Mouse (Mus musculus) B cell, adult 62 days (primary cell): ENCODE data around the gene Malsu1. TPM values are rescaled to one million over a fixed set of nuclear protein-coding genes. Genes with fewer than 3 reads are reported as not detected.

Source experiments
- total RNA-seq: library from RNA; stranded (reverse); gene quantifications from 4 replicates; pipeline ENCODE4 v1.2.4, GENCODE M21; 2023

Malsu1 gene
- 48.7 to 52.8 TPM (median 51.2 TPM) in 4 replicates for total RNA-seq

DNA sequence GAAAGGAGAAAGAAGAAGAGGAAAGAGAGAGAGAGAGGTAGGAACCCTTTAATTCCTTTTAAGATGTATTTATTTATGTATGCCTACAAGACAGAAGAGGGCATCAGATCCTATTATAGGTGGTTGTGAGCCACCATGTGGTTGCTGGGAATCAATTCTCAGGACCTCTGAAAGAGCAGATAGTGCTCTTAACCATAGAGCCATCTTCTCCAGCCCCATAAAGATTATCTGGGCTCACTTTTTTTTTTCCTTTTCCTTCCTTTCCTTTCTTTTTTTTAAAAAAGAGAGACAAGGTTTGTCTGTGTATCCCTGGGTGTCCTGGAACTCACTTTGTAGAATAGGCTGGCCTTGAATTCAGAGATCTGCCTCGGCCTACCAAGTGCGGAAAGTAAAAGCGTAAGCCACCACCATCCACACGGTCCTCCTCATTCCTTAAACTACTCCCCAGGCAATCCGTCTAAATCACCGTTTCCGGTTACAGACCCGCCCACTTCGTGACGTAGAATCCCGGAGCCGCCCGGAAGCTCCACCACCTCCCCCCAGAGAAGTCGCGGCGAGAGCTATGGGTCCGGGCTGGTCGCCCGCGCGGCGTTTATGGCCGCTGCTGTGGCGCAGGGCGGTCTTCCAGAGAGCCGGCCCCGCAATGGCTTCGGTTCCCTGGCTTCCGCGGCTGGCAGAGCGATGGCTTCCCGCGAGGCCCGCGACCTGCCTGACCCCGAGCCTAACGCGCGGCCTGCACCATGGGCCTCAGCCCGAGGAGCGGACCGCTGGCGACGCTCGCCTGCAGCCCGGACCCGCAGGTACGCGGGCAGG, at the start of gene Malsu1:
TSS of gene Malsu1 (plus strand) at position 492 of the 813 bp plus-strand sequence.

DNA sequence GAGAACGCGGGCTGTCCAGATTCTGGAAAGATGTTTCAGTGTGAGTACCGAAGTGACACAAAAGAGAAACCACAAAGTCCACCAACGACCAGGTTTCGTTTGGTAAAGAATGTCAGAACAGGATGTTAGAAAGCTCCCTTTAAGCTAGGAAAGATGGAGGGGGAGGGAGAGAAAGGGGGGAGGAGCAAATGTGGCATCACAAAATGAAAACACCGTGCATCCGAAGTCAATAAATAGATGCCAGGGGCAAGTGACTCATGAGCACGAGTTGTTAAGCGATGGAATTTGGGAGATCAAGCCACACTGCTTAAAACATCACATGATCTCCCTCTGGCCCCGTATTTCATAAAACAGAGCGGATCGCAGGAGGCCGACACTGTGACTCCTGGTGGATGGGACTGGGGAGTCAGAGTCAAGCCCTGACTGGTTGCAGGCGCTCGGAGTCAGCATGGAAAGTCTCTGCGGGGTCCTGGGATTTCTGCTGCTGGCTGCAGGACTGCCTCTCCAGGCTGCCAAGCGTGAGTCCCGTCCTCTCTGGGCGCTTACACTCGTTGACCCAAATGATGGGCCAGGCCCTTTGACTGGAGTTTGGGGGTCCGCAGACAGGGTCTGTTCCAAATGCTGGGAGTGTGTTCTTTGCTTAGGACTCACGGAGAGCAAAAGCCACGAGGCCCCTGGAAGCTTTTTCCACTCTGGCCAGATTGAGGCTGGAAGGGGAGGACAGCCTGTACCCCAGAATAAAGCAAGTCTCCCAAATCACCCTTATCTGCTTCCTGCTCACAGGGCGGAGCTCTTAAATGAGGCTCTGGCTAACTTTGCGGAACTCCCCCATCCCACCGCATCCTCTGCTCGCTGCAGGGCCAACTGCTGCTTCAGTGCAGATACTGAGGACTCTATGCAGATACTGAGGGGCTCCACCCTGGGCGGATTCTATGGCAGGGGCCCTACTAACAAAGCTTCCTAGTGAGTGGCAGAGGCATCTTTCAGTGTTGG, 37.0 kb upstream of the Malsu1 start, which contains the start of gene Gpnmb:
TSS of gene Gpnmb (plus strand) at position 272 of the 993 bp plus-strand sequence.

Other genes with a start within 250 kb of the Malsu1 start
- gene Tmem176a, start 232.9 kb upstream of the Malsu1 start, total RNA-seq: 0.78 to 1.4 TPM (median 1.3 TPM) in 4 replicates
- gene Tmem176b, start 232.3 kb upstream of the Malsu1 start, total RNA-seq: 1.8 to 3.5 TPM (median 2.7 TPM) in 4 replicates
- gene Aoc1, start 200.9 kb upstream of the Malsu1 start, total RNA-seq: not detected in 4 replicates
- gene 1600015I10Rik, start 143.9 kb upstream of the Malsu1 start, total RNA-seq: not detected in 4 replicates
- not detected in 4 replicates for gene Doxl2, start 98.8 kb upstream of the Malsu1 start, total RNA-seq
- not detected in 4 replicates for gene Svs1, start 86.9 kb upstream of the Malsu1 start, total RNA-seq
- not detected in 4 replicates for gene Gpnmb, start 37.2 kb upstream of the Malsu1 start, total RNA-seq
- gene Igf2bp3, start 141.2 kb downstream of the Malsu1 start, total RNA-seq: 0.89 to 2.8 TPM (median 1.7 TPM) in 4 replicates
- gene Tra2a, start 190.2 kb downstream of the Malsu1 start, total RNA-seq: 225 to 234 TPM (median 226 TPM) in 4 replicates
- 1.5 to 3.3 TPM (median 2.3 TPM) in 4 replicates for gene Ccdc126, start 245.5 kb downstream of the Malsu1 start, total RNA-seq